In genomic region chr14:57910501-57911068, GRCm38 (mm10) we compare ENCODE assay signal across 8 mouse cellular contexts. TPM values are rescaled to one million over a fixed set of nuclear protein-coding genes. Genes with fewer than 3 reads are reported as not detected.
DNase-seq lines count a peak whose midpoint lies in the region; ATAC-seq and TF ChIP-seq lines count a peak whose summit lies in the region.

No protein-coding gene starts in this region.

- peak; percentile 88 for DNase-seq in MEL-GATA-1-ER (ENCODE audit: extremely low read depth, low read depth)
- DNase-seq in cerebellum, adult 2 months, result peak; percentile 83 to 85
- peak; percentile 92 for DNase-seq in forebrain, postnatal 0 days
- DNase-seq in heart, postnatal 4 days, result peak; percentile 89
- peak; percentile 77 to 90 for DNase-seq in layer of hippocampus, adult 8-10 months (ENCODE audit: low spot score in 2 of 2)
- peak; percentile 75 for DNase-seq in ovary, adult 18-20 months (ENCODE audit: low spot score)
- peak; percentile 85 for DNase-seq in thymus, adult 2 months

- peaks cover 6% of the 10 kb centered on the region; the same call in 1 of the 2 replicates for H3K36me3 ChIP-seq in forebrain, postnatal 0 days (ENCODE audit: insufficient read depth)
- H3K36me3 ChIP-seq in lung, embryonic 16.5 days (ENCODE audit: control insufficient read depth, insufficient read depth, low read length), result no peaks in the 10 kb centered on the region
- H3K36me3 ChIP-seq in thymus, adult 2 months (ENCODE audit: control insufficient read depth, insufficient read depth, low read length), result no peaks in the 10 kb centered on the region

- 17% methylated on average over 26 of the region's 26 CpGs for WGBS in cerebellum, adult 2 months
- 17% methylated on average over 26 of the region's 26 CpGs for WGBS in forebrain, postnatal 0 days
- 17% methylated on average over 26 of the region's 26 CpGs for WGBS in lung, embryonic 16.5 days
- WGBS in thymus, adult 2 months, result 20% methylated on average over 26 of the region's 26 CpGs

- H3K27ac ChIP-seq in cerebellum, adult 2 months (ENCODE audit: insufficient read depth, low read length), result no peak overlapping the region
- H3K27ac ChIP-seq in forebrain, postnatal 0 days (ENCODE audit: low read depth, low read length), result no peak overlapping the region
- H3K27ac ChIP-seq in lung, embryonic 16.5 days (ENCODE audit: low read length), result no peak overlapping the region; the same call in none of the 2 replicates
- peak overlapping the region; percentile 46; the same call in 1 of the 2 replicates for H3K27ac ChIP-seq in thymus, adult 2 months (ENCODE audit: control insufficient read depth, insufficient read depth, low read length)

- no peaks in the 10 kb centered on the region for H3K9me3 ChIP-seq in forebrain, postnatal 0 days (ENCODE audit: low read length)
- H3K9me3 ChIP-seq in lung, embryonic 16.5 days (ENCODE audit: control insufficient read depth, low read length), result no peaks in the 10 kb centered on the region

- TF ChIP-seq POLR2A in cerebellum, adult 2 months (IDR thresholded peaks at IDR 0.05; ENCODE audit: borderline replicate concordance, insufficient read depth, low read length), result no peak
- TF ChIP-seq POLR2A in thymus, adult 2 months (IDR thresholded peaks at IDR 0.05; ENCODE audit: control insufficient read depth, extremely low read depth, insufficient read depth, low read length, poor library complexity), result no peak

- H3K9ac ChIP-seq in forebrain, postnatal 0 days, result peak overlapping the region; percentile 58
- peak overlapping the region; percentile 51 for H3K9ac ChIP-seq in lung, embryonic 16.5 days (ENCODE audit: low read length)

- TF ChIP-seq CTCF in cerebellum, adult 2 months (IDR thresholded peaks at IDR 0.05; ENCODE audit: borderline replicate concordance, insufficient read depth, low read depth, low read length), result peak; percentile 88
- peak; percentile 81 for TF ChIP-seq CTCF in forebrain, postnatal 0 days (IDR thresholded peaks at IDR 0.05; ENCODE audit: low read depth)
- TF ChIP-seq CTCF in thymus, adult 2 months (IDR thresholded peaks at IDR 0.05; ENCODE audit: borderline replicate concordance, control insufficient read depth, extremely low read depth, insufficient read depth, low read length, poor library complexity), result peak; percentile 76; the same call in 1 of the 2 replicates

- ATAC-seq in forebrain, postnatal 0 days, result peak; percentile 88
- ATAC-seq in lung, embryonic 16.5 days (ENCODE audit: low read depth), result peak; percentile 97

- no peaks in the 10 kb centered on the region for H3K4me1 ChIP-seq in cerebellum, adult 2 months (ENCODE audit: control insufficient read depth, insufficient read depth, low read length)
- no peaks in the 10 kb centered on the region for H3K4me1 ChIP-seq in forebrain, postnatal 0 days (ENCODE audit: insufficient read depth)
- peaks cover 10% of the 10 kb centered on the region for H3K4me1 ChIP-seq in lung, embryonic 16.5 days (replicated peaks; ENCODE audit: control insufficient read depth, insufficient read depth, low read length)
- peaks cover 21% of the 10 kb centered on the region for H3K4me1 ChIP-seq in thymus, adult 2 months (replicated peaks; ENCODE audit: control insufficient read depth, insufficient read depth, low read length)

- H3K27me3 ChIP-seq in cerebellum, adult 2 months (ENCODE audit: control insufficient read depth, insufficient read depth, low read length), result no peaks in the 10 kb centered on the region
- no peaks in the 10 kb centered on the region for H3K27me3 ChIP-seq in forebrain, postnatal 0 days (ENCODE audit: insufficient read depth, low read length)
- H3K27me3 ChIP-seq in lung, embryonic 16.5 days (ENCODE audit: control insufficient read depth, insufficient read depth, low read depth, low read length), result no peaks in the 10 kb centered on the region
- H3K27me3 ChIP-seq in thymus, adult 2 months (ENCODE audit: control insufficient read depth, insufficient read depth, low read length), result no peaks in the 10 kb centered on the region

- peak overlapping the region; percentile 42 for H3K4me3 ChIP-seq in cerebellum, adult 2 months (replicated peaks; ENCODE audit: insufficient read depth, low read depth, low read length)
- peak overlapping the region; percentile 27 for H3K4me3 ChIP-seq in forebrain, postnatal 0 days (ENCODE audit: low read depth, low read length)
- H3K4me3 ChIP-seq in lung, embryonic 16.5 days (ENCODE audit: low read length), result peak overlapping the region; percentile 29
- peak overlapping the region; percentile 36 for H3K4me3 ChIP-seq in thymus, adult 2 months (ENCODE audit: control insufficient read depth, insufficient read depth, low read length)

- peak overlapping the region; percentile 50 for H3K4me2 ChIP-seq in forebrain, postnatal 0 days (ENCODE audit: low read depth)
- peak overlapping the region; percentile 50 for H3K4me2 ChIP-seq in lung, embryonic 16.5 days (ENCODE audit: low read depth, low read length)

RNA-seq across cellular contexts. Expression of gene Zdhhc20, which starts 20.5 kb away (rescaled TPM):
- 31.4 and 39.8 TPM in 2 replicates for polyA plus RNA-seq in cerebellum, adult 2 months (2012; rRNA removed)
- 26.7 and 35.0 TPM in 2 replicates for total RNA-seq in forebrain, postnatal 0 days (2014; rRNA removed)
- polyA plus RNA-seq in forebrain, postnatal 0 days (2015; fragmentation: Nextera tagmentation; extraction: Ambion mirVana), result 21.9 and 31.6 TPM in 2 replicates
- total RNA-seq in heart, postnatal 4 days (2021), result 10 to 100 TPM; 26.2 to 27.7 TPM
- total RNA-seq in layer of hippocampus, adult 8-10 months (2022), result 10 to 100 TPM; 43.9 to 48.4 (median 46.2) TPM
- polyA plus RNA-seq in lung, embryonic 16.5 days (2015; fragmentation: Nextera tagmentation; extraction: Ambion mirVana), result 72.3 and 76.2 TPM in 2 replicates
- 11.0 and 12.4 TPM in 2 replicates for polyA plus RNA-seq in thymus, adult 2 months (2012; rRNA removed)
